Mouse (Mus musculus) T-helper 17 cell (primary cell): ENCODE measurements around the gene Zmym2.
"Not testable (repeated sequence)": the region's sequence is repeated elsewhere in the genome, so short reads cannot be mapped to it uniquely, and the experiment has no call there.

Experiments used
- in situ Hi-C, 2 experiments: fragments of 300-600 bp; cut with MboI, MseI; formaldehyde crosslinking; loops; 1 replicate in 1 of 2; 2 replicates in 1 of 2; pipeline ENCODE4 v1.15.1; 2025; ENCODE audit warnings: high pct_unique_total_duplicates in 2 of 2

Zmym2 gene

DNA sequence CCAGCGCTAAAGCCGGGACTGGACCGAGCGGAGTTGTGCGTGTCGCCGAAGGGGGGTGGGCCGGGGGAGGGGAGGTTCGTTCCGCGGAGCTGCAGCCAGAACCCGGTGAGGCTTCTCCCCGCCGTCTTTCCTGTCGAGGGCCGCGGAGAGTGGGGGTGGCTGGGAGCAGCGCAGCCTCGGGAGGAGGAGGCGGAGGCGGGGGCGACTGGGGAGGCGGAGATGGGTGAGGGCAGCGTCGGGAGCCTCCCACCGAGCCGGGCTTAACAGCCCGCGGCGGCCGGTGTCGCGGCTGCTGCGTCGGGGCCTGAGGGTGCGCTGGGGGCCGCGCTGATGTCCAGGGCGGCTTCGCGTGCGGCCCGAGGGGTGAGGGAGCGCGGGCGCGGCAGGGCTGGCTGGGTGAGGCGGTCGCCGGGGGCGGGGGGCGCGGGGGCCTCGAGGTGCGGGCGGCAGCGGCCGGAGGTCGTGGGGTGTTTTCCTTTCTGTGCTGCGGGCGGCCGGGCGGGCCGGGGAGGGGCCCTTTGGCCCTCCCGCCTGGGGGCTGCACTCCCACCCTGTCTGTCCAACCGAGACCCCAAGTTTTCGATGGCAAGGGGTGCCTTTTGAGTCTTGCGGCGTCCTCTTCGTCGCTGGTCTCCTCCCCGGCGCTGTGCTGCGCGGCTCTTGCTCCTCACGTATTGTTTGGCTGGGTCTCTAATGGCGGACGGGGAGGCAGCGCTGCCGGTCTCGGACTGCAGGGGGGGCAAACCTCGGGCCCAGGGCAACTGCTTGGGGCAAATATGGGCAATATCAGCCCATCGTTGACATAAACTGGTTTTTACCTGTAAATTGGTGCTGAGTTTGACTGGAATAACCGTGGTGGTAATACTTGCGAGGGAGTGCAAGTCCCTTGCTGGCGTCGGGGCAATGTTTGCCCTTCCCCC is at the start of gene Zmym2:
Gene Zmym2 (plus strand): TSS at position 60 of the 920 bp plus-strand sequence.
- in situ Hi-C loops: not testable (repeated sequence)

DNA sequence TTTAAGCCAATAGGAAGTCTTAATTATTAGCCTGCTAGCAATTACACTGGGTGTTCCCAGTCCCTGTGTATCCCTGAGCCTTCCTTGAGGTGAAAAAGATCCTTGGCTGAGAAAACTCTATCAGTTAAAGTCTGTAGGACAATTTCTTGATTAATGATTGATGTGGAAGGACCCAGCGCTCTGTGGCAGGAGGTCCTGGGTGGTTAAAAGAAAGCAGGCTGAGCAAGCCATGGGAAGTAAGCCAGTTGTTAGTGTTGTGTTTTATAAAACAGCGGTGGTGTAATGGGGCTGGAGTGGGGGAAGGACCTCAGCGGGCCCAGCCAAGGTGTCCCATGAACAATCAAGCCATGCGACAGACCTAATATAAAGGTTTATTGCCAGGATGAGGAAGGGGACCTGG is 42.4 kb upstream of the Zmym2 start:
- in situ Hi-C loops: no loop called here

DNA sequence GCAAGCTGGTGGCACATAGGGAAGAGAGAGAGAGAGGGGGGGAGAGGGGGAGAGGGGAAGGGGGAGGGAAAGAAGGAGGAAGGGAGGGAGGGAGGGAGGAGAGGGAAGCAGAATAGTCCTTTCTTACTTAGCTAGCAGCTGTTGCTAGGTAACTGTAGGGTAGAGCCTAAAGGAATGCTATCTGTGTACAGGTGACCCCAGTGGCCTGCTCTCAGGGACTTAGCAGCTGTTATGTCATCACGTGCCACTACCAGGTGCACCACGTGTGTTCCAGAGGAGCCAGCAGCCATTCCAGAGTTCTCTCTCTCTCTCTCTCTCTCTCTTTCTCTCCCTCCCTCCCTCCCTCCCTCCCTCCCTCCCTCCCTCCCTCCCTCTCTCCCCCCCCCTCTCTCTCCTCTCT is 41.9 kb upstream of the Zmym2 start:
- in situ Hi-C loops: no loop called here

DNA sequence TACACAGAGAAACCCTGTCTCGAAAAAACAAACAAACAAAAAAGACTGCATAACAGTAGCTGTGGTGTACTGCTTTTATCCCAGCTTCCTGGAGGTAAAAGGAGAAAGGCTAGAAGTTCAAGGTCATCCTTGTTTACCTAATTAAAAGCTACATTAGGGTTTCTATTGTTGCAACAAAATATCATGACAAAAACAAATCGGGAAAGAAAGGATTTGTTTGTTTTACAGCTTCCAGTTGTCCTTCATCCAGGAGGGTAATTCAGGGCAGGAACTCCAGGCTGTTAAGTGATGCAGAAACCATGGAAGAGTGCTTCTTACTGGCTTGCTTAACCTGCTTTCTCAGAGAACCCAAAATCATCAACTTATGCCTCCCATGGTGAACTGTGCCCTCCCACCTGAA is 38.1 kb upstream of the Zmym2 start:
- in situ Hi-C loops: no loop called here

DNA sequence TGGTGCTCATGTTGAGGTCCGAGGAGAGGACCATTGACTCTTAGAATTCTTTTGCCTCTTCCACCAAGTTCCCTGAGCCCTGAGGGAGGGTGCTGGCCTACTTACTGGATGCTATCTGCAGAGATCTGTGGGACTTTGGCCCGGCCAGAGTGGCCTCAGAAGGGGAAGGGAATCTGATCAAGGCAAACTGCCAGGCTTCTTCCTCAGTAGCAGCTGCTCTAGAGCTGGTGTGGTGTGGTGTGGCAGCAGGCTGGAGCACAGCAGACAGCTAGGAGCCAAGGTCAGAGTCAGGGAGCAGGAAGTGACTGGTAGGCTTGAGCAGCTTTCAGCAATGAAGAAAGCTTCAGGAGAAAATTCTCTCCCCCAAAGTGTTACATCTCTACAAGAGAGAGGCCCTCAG is 36.8 kb upstream of the Zmym2 start:
- in situ Hi-C loops: loop anchor here in 1 of 2 experiments (10.0 to 25.0 kb wide), 2 partner anchors 1575 to 1937 kb away; partner anchors contain the start of gene Slc22a17

DNA sequence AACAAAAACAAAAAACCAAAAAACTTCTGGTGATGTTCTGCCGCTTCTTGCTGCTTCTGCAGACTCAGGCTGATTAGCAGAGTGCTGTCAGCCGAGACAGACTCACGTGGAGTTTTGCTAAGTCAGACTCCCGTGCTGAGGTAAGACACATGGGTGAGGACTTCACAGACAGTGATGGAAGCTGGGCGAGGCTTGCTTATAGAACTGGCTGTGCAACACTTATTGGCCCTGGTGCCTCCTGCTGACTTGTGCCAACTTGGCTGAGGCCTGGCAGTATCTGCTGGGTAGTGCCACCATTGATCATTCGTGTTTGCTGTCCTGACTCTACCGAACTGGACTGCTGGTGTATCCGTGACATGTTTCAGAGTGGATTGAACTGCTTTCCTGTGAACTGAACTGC is 22.4 kb upstream of the Zmym2 start:
- in situ Hi-C loops: loop anchor here in 1 of 2 experiments (25.0 kb wide), 1 partner anchor 1952 kb away; the partner anchor contains the start of gene Slc22a17

DNA sequence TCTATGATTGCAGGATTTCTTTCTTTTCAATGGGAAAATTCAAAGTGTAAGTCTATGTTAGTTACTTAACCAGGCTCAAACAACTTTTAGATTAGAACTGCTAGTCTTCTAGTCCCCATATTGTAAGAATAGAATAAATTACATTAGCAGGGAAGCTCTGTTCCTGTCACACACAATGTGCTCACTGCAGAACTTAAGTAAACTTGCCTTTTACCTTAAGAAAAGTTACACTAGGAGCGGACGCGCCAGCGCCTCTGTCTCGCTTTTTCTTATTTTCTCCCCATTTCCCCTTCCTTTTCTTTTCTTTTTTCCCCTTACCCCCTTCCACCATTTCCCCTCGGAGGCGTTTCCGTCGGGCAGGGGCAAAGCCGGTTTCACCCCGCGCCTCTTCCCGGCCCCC is 21.8 kb upstream of the Zmym2 start:
- in situ Hi-C loops: loop anchor here in 1 of 2 experiments (25.0 kb wide), 1 partner anchor 1952 kb away; the partner anchor contains the start of gene Slc22a17

DNA sequence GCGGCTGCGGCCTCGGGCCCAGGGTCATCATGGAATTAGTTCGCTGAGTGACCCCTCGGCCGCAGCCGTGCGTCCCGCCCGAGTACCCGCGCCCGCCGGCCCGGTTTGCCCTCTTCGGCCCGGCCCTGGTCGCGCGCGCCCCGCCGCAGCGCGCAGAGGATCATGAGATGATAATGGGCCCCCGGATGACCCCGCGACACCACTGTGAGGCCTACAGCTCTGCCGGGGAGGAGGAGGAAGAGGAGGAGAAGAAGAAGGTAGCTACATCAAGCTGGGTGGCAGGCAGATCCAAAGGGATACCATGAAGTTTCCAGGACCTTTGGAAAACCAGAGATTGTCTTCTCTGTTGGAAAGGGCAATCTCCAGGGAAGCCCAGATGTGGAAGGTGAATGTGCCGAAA is 21.3 kb upstream of the Zmym2 start:
- in situ Hi-C loops: loop anchor here in 1 of 2 experiments (25.0 kb wide), 1 partner anchor 1953 kb away; the partner anchor contains the start of gene Slc22a17

DNA sequence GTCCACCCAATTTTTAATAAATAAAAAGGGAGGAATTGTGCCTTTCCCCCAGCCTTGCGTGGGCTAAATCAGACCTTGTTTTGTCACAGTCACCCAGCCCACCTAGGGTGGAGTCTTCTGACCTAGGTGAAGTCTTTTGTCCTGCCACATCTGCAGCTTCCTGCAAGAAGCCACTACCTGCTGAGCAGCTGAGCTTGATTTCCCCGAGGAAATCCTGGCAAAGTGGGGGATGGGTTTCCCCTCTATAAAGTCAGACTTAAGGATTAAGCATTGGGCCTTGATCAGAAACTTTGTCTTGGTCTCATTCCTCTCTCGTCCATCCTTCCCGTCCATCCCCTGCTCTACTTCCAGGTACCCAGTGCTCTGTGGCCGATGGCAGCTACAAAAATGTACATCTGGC is 12.9 kb upstream of the Zmym2 start:
- in situ Hi-C loops: loop anchor here in 1 of 2 experiments (25.0 kb wide), 1 partner anchor 1961 kb away; the partner anchor contains the start of gene Slc22a17

DNA sequence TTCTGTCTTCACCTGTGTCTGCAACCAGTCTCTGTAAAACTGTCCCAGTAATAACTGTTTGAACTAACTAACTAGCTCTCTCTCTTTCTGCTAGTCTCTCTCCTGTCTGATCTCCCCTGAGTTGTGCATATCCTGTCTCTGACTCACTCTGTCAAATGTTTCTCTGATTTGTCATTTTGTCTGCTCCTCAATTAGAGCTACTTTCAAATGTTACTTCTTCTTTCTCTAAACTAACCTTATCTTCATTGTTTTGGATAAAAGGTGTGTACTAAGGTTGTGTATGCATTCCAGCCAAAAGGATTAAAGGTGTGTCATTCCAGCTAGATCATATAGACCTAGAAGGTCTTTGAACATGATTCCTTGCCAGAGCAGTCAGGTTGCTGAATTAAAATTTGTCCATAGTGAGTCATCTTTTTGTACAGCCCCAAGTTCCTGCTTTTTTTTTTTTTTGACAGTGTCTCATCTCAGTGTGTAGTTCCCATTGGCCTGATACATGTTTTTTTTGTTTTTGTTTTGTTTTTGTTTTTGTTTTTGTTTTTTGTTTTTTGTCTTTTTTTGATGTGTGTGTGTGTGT is 10.8 kb upstream of the Zmym2 start:
- in situ Hi-C loops: no loop called here

DNA sequence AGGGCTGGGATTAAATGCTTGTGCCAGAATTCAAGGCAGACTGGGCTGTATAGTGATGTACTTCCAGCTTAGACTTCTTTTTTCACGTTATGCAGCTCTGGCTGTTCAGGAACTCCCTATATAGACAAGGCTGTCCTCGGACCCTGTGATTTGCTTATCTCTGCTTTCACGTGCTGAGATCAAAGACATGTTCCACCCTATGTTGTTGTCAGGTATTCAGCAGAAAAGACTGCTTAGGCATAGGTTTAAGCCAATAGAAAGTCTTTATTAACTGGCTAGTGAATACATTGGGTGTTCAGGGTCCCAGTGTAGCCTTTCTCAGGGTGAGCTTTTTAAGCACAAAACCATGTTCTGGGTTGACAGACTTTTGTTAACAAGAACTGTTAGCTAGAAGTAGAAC is 5.2 kb upstream of the Zmym2 start:
- in situ Hi-C loops: loop anchor here in 1 of 2 experiments (5.0 kb wide), 1 partner anchor 59 kb away; no protein-coding TSS in a partner anchor

DNA sequence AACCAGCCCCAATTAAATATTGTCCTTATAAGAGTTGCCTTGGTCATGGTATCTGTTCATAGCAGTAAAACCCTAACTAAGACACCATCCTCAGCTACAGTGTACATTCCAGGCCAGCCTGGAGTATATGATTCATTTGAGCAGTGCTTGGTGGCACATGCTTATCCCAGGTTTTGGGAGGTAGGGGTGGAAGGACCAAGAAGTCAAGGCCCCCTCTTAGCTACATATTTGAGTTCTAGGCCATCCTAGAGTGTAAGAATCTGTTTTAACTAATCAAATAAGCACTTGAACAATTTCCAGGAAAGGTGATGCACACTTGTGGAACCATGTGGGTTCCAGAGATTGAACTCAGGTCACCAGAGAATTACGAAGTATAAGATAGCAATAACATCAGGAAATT is 3.0 kb upstream of the Zmym2 start:
- in situ Hi-C loops: loop anchor here in 1 of 2 experiments (5.0 kb wide), 1 partner anchor 61 kb away; no protein-coding TSS in a partner anchor

DNA sequence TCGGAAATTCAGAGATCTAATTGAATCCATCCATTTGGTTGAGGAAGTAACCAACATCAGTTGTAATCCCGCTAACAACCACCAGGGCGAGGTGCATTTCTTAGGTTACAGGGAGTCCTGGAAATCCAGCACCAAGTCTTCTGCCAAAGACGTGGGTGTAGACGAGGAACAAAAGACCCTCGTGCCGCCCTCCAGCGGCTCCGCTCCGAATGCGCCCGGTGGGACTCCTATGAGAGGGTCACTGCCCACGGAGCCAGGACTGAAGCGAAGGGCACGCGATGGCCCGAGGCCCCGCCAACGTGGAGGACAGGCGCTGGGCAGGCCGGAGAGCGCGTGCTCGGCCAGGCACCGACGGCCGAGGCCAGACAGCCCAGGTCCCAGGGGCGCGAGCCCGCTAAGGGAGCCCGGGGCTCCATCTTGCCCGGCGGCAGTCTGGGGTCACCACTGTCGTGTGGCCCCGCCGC is 1.1 kb upstream of the Zmym2 start:
- in situ Hi-C loops: no loop called here

DNA sequence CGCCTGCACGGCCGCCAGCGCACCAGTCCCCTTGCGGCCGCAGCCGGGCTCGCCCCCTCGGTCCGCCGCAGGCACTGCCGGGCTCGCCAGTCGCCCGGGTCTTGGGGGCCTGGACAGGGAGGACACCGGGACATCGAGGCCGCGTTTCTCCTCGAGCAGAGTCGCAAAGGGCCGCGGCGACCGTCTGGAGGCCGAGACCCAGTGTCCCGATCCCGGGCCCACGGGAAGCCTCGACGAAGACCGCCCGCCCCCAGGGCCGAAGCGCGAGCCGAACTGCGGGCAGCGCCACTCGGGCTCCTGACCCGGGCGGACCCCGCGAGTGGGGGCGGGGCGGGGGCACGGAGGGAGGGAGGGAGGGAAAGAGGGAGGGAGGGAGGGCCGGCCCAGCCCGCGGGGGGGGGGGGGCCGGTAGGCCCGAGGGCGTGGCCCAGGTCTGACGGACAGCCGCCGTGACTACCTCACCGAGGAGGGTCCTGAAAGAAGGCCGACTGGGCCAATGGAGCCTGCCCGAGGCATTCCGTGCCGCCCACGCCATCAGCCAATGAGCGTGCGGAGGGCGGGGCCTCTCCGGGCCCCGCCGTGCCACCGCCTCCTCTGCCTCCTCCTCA is 363 bp upstream of the Zmym2 start:
- in situ Hi-C loops: not testable (repeated sequence)

DNA sequence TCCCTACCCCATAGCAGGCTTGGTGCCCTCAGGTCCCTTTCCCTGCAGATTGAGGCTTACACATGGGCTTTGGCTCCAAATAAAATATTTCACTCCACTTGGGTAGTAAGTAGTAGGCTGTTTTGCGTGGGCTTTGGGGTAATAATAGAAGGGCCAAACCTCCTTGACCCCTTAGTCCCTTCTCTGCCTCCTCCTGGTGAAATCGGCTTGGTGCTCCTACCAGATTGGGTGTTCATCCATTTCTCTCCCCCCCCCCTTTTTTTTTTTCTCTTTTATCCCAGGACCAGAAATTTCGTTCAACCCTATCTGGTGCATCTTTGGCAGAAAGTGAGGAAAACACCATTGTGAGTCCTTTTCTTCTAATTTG is 1.0 kb downstream of the Zmym2 start:
- in situ Hi-C loops: no loop called here

DNA sequence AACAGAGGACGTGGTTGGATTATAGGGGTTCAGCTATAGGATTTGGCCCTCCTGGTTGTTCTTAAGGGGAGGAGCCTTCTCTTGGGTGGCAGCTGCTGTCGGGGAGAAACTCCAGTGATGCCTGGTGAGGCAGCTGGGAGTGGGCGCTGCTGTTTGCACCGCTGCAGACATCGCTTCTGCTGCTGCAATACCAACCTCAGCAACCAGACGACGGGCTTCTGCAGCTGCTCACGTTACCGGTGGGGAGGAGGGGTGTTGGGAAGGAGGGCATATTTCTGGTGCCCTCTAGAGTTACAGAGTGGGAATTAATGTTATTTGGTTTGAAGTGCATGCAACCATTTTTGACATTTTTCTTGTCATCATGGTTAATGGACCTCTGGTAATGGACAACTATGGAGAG is 1.4 kb downstream of the Zmym2 start:
- in situ Hi-C loops: no loop called here

DNA sequence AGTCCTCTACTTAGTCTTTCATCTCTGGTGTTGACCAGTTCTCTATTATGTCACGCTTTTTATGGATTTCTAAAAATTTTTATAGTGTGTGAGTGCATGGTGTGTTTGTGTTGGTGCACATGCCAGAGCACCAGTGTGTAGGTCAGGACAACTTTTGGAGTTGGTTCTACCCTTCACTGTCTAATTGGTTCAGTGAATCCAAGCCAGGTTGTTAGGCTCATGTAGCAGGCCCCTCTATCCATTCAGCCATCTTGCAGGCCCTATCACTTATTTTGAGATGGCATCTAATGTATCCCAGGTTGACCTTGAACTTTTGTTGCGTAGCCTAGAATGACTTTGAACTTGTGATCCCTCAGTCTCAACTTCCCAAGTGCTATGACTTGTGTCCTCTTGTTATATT is 2.0 kb downstream of the Zmym2 start:
- in situ Hi-C loops: no loop called here

DNA sequence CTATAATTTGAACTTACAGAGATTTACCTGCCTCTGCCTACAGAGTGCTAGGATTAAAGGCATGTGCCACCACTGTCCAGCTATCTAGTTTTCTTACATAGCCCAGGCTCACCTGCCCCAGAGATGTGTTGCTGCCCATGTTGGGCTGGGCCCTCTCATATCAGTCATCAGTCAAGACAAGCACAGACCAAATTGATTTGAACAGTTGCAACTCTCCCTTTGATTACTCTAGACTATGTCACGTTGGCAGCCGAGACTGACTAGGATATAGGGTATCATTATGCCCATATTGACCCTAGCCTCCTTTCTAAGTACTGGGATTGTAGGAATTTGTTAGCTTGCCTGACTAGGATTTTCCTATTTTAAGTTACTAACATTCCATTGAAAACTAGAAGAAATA is 8.0 kb downstream of the Zmym2 start:
- in situ Hi-C loops: loop anchor here in 1 of 2 experiments (10.0 kb wide), 1 partner anchor 320 kb away; the partner anchor contains the start of genes Cenpj and Parp4

DNA sequence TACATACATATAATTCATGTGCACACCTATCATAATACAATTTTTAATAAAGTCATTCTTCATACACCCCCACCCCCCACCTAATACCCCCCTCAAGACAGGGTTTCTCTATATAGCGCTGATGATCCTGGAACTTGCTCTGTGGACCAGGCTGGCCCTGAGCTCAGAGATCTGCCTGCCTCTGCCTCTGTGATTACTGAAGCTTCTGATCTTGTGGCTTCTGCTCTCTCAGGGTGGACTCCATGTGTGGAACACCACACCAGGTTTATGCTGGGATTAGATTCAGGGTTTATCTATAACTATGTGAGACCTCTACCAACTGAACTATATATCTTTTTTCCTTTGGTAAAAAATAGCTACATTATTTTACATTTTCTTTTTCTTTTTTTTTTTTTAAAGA is 10.1 kb downstream of the Zmym2 start:
- in situ Hi-C loops: loop anchor here in 1 of 2 experiments (5.0 to 10.0 kb wide), 2 partner anchors 166 to 322 kb away; partner anchors contain the start of genes Cenpj and Parp4

DNA sequence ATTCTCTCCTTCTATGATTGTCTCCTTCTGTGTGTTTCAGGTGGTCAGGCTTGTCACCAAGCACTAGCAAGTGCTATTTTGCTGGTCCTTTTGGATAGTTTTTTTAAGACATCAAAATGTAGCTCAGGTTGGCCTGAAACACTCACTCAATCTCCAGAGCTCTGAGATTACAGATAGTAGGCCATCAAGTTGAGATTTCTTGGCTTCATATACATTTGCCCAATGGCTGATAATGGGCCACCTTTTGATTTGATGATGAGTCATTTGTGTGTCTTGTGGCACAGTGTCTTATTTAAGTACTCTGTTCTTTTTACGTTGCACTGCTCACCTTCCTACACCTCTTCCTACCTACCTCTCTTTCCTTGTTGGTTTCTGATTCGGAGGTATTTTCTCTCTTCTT is 11.0 kb downstream of the Zmym2 start:
- in situ Hi-C loops: loop anchor here in 1 of 2 experiments (5.0 to 10.0 kb wide), 2 partner anchors 165 to 323 kb away; partner anchors contain the start of genes Cenpj and Parp4

DNA sequence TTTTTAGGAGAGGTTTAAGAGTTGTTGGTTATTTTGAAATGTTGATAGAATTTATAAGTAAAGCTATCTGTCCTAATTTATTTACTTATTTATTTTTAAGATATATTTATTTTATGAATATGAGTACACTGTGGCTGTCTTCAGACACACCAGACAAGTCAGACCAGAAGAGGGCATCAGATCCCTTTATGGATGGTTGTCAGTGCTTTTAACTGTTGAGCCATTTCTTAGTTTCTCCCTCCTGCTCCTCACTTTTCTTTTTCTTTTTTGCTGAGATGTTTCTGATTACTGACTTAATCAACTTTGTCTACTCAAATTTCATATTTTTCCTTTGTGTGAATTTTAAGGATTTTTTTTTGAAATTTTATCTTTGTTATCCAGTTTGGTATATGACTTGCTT is 13.2 kb downstream of the Zmym2 start:
- in situ Hi-C loops: loop anchor here in 1 of 2 experiments (5.0 to 10.0 kb wide), 3 partner anchors 163 to 505 kb away; partner anchors contain the start of genes Cenpj and Parp4
